Mouse (Mus musculus): ENCODE results near the gene Rprd2. TPM values are rescaled to one million over a fixed set of nuclear protein-coding genes. Genes with fewer than 3 reads are reported as not detected.

Rprd2 gene
- polyA plus RNA-seq, 1 experiment from 2014 or later: 21.0 TPM

GRCm38 (mm10) chr3:95735071-95735670, 83.5 kb downstream of the Rprd2 start:
- Histone ChIP-seq H3K4me2 (ENCODE audit: low read length) (no peak overlapping the region), H3K9me3 (replicated peaks; ENCODE audit: control insufficient read depth, low read length, poor library complexity, severe bottlenecking) (no peaks in the 10 kb centered on the region), H3K9ac (ENCODE audit: low read depth, low read length) (no peak overlapping the region), H3K27ac (ENCODE audit: low read length) (no peak overlapping the region), H3K4me1 (ENCODE audit: control insufficient read depth, insufficient read depth, low read length) (no peaks in the 10 kb centered on the region), H3K36me3 (ENCODE audit: control insufficient read depth, insufficient read depth, low read length) (peaks cover 7% of the 10 kb centered on the region; the same call in 1 of the 2 replicates), H3K4me3 (ENCODE audit: low read depth, low read length) (no peak overlapping the region), H3K27me3 (ENCODE audit: control insufficient read depth, insufficient read depth, low read depth, low read length) (no peaks in the 10 kb centered on the region)
- no peak for ATAC-seq
- WGBS: 91% methylated on average over 12 of the region's 12 CpGs

DNA sequence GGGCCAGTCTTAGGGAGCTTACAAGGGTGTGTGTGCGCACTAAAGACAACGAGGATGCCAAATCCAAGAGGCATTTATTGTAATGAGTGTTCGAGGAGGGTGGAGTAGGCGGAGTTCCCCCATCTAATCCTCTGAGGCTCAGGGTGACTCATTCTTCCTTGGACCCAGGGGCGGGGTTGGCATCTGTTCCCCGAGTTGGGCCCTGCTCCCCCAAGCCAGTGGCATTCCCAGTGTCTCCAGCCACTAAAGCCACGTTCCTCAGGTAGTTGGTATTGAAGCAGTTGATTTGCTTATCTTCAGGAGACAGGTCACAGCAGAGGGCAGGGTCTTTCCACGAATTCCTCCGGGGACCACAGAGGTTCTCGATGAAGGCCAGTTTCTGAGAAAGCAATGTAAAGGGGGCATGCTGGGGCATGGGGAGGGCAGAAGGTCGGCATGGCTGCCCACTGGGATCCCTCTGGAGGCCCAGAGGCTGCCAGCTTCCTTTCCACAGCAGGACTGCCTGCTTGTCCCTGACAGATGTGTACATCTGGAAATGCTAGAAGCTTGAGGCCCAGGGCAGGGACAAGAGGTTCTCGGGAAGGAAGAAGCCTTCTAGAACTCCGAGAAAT, 84.5 kb downstream of the Rprd2 start:
- Histone ChIP-seq H3K27me3 (ENCODE audit: control insufficient read depth, insufficient read depth, low read depth, low read length) (no peaks in the 10 kb centered on the region), H3K27ac (ENCODE audit: low read length) (no peak overlapping the region), H3K9me3 (replicated peaks; ENCODE audit: control insufficient read depth, low read length, poor library complexity, severe bottlenecking) (no peaks in the 10 kb centered on the region), H3K36me3 (ENCODE audit: control insufficient read depth, insufficient read depth, low read length) (peaks cover 3% of the 10 kb centered on the region; the same call in 1 of the 2 replicates), H3K4me2 (ENCODE audit: low read length) (no peak overlapping the region), H3K4me1 (ENCODE audit: control insufficient read depth, insufficient read depth, low read length) (no peaks in the 10 kb centered on the region), H3K9ac (ENCODE audit: low read depth, low read length) (no peak overlapping the region), H3K4me3 (ENCODE audit: low read depth, low read length) (no peak overlapping the region)
- 79% methylated on average over 13 of the region's 13 CpGs for WGBS
- ATAC-seq: no peak

- Histone ChIP-seq H3K4me3 (ENCODE audit: low read depth, low read length) (no peak overlapping the region), H3K4me1 (ENCODE audit: control insufficient read depth, insufficient read depth, low read length) (no peaks in the 10 kb centered on the region), H3K36me3 (ENCODE audit: control insufficient read depth, insufficient read depth, low read length) (peaks cover 3% of the 10 kb centered on the region; the same call in 1 of the 2 replicates), H3K9me3 (replicated peaks; ENCODE audit: control insufficient read depth, low read length, poor library complexity, severe bottlenecking) (no peaks in the 10 kb centered on the region), H3K27me3 (ENCODE audit: control insufficient read depth, insufficient read depth, low read depth, low read length) (no peaks in the 10 kb centered on the region), H3K9ac (ENCODE audit: low read depth, low read length) (no peak overlapping the region), H3K4me2 (ENCODE audit: low read length) (no peak overlapping the region), H3K27ac (ENCODE audit: low read length) (no peak overlapping the region)
- 81% methylated on average over 11 of the region's 11 CpGs for WGBS
- no peak for ATAC-seq
These were observed 85.7 kb downstream of the Rprd2 start for GRCm38 (mm10) chr3:95732744-95733521.

DNA sequence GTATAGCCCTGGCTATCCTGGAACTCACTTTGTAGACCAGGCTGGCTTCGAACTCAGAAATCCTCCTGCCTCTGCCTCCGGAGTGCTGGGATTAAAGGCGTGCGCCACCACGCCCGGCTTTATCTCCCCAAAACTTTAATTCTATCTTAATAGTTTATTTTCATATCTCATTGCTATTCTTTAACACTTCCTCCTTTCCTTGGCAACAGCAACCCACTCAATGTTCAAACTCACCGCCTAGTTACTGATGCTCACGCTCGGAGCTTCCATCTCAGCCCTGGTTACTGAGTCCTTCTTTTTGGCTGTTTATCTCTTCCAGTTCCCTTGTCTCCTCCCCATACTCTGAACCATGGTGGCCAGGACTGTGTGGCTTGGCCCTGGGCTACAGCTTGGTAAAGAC, 86.4 kb downstream of the Rprd2 start:
- peaks cover 3% of the 10 kb centered on the region; the same call in 1 of the 2 replicates for H3K36me3 ChIP-seq (ENCODE audit: control insufficient read depth, insufficient read depth, low read length)
- H3K4me1 ChIP-seq (ENCODE audit: control insufficient read depth, insufficient read depth, low read length): no peaks in the 10 kb centered on the region
- no peak overlapping the region for H3K4me2 ChIP-seq (ENCODE audit: low read length)
- ATAC-seq: no peak
- no peaks in the 10 kb centered on the region for H3K27me3 ChIP-seq (ENCODE audit: control insufficient read depth, insufficient read depth, low read depth, low read length)
- 96% methylated on average over 9 of the region's 9 CpGs for WGBS
- no peak overlapping the region for H3K4me3 ChIP-seq (ENCODE audit: low read depth, low read length)
- H3K9me3 ChIP-seq (replicated peaks; ENCODE audit: control insufficient read depth, low read length, poor library complexity, severe bottlenecking): no peaks in the 10 kb centered on the region
- H3K27ac ChIP-seq (ENCODE audit: low read length): no peak overlapping the region
- H3K9ac ChIP-seq (ENCODE audit: low read depth, low read length): no peak overlapping the region

DNA sequence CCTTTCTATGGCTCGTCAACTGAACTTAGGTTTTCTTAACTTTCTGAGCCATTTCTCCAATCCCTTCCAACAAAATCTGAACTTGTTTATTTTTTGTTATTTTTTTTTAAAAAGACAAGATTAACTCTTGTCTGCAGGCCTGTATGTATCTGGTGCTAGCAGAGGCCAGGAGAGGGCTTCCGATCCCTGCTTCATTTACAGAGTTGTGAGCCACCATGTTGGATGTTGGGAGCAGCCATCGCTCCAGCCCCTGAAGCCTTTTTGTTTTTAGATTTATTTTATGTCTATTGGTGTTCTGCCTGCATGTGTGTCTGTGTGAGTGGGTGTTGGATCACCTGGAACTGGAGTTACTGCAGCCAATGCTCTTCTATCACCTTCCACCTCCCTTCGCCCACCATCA, 86.9 kb downstream of the Rprd2 start:
- Histone ChIP-seq H3K4me3 (ENCODE audit: low read depth, low read length) (no peak overlapping the region), H3K27ac (ENCODE audit: low read length) (no peak overlapping the region), H3K9ac (ENCODE audit: low read depth, low read length) (no peak overlapping the region), H3K4me2 (ENCODE audit: low read length) (no peak overlapping the region), H3K4me1 (ENCODE audit: control insufficient read depth, insufficient read depth, low read length) (no peaks in the 10 kb centered on the region), H3K36me3 (ENCODE audit: control insufficient read depth, insufficient read depth, low read length) (peaks cover 3% of the 10 kb centered on the region; the same call in 1 of the 2 replicates), H3K9me3 (replicated peaks; ENCODE audit: control insufficient read depth, low read length, poor library complexity, severe bottlenecking) (no peaks in the 10 kb centered on the region), H3K27me3 (ENCODE audit: control insufficient read depth, insufficient read depth, low read depth, low read length) (no peaks in the 10 kb centered on the region)
- 92% methylated on average over 4 of the region's 4 CpGs for WGBS
- no peak for ATAC-seq

- Histone ChIP-seq H3K9ac (ENCODE audit: low read depth, low read length) (no peak overlapping the region), H3K4me1 (ENCODE audit: control insufficient read depth, insufficient read depth, low read length) (no peaks in the 10 kb centered on the region), H3K4me3 (ENCODE audit: low read depth, low read length) (no peak overlapping the region), H3K27me3 (ENCODE audit: control insufficient read depth, insufficient read depth, low read depth, low read length) (no peaks in the 10 kb centered on the region), H3K36me3 (ENCODE audit: control insufficient read depth, insufficient read depth, low read length) (0 out of 2 replicates have a peak, but pooled peaks cover 3% of the 10 kb centered on the region), H3K27ac (ENCODE audit: low read length) (no peak overlapping the region), H3K4me2 (ENCODE audit: low read length) (no peak overlapping the region), H3K9me3 (replicated peaks; ENCODE audit: control insufficient read depth, low read length, poor library complexity, severe bottlenecking) (no peaks in the 10 kb centered on the region)
- ATAC-seq: no peak
- WGBS: 90% methylated on average over 7 of the region's 7 CpGs
These were observed 88.2 kb downstream of the Rprd2 start for GRCm38 (mm10) chr3:95730431-95730830.

- Histone ChIP-seq H3K36me3 (ENCODE audit: control insufficient read depth, insufficient read depth, low read length) (no peaks in the 10 kb centered on the region), H3K27me3 (ENCODE audit: control insufficient read depth, insufficient read depth, low read depth, low read length) (no peaks in the 10 kb centered on the region), H3K9ac (ENCODE audit: low read depth, low read length) (no peak overlapping the region), H3K4me1 (ENCODE audit: control insufficient read depth, insufficient read depth, low read length) (no peaks in the 10 kb centered on the region), H3K4me3 (ENCODE audit: low read depth, low read length) (no peak overlapping the region), H3K27ac (ENCODE audit: low read length) (no peak overlapping the region), H3K9me3 (replicated peaks; ENCODE audit: control insufficient read depth, low read length, poor library complexity, severe bottlenecking) (no peaks in the 10 kb centered on the region), H3K4me2 (ENCODE audit: low read length) (no peak overlapping the region)
- ATAC-seq: no peak
- WGBS: 81% methylated on average over 2 of the region's 2 CpGs
These were observed 89.8 kb downstream of the Rprd2 start for GRCm38 (mm10) chr3:95728906-95729305.

- H3K4me3 ChIP-seq (ENCODE audit: low read depth, low read length): no peak overlapping the region
- H3K4me1 ChIP-seq (ENCODE audit: control insufficient read depth, insufficient read depth, low read length): no peaks in the 10 kb centered on the region
- H3K27ac ChIP-seq (ENCODE audit: low read length): no peak overlapping the region
- H3K27me3 ChIP-seq (ENCODE audit: control insufficient read depth, insufficient read depth, low read depth, low read length): no peaks in the 10 kb centered on the region
- no peak overlapping the region for H3K4me2 ChIP-seq (ENCODE audit: low read length)
- no peaks in the 10 kb centered on the region for H3K36me3 ChIP-seq (ENCODE audit: control insufficient read depth, insufficient read depth, low read length)
- 78% methylated on average over 7 of the region's 7 CpGs for WGBS
- H3K9ac ChIP-seq (ENCODE audit: low read depth, low read length): no peak overlapping the region
- H3K9me3 ChIP-seq (replicated peaks; ENCODE audit: control insufficient read depth, low read length, poor library complexity, severe bottlenecking): no peaks in the 10 kb centered on the region
- ATAC-seq: no peak
These were observed 91.8 kb downstream of the Rprd2 start for GRCm38 (mm10) chr3:95726696-95727358.
